Mouse (Mus musculus) embryonic fibroblast, embryonic 13.5 days (primary cell): Measurements from ENCODE around the gene Zkscan6.

Experiments
- CTCF ChIP-seq: IDR thresholded peaks from 2 replicates; pipeline ENCODE4 v1.5.1; 2011; ENCODE audit warnings: mild to moderate bottlenecking, control low read depth, low read length, moderate library complexity, borderline replicate concordance; ENCODE audit not compliant: insufficient read depth
- POLR2A ChIP-seq: IDR thresholded peaks from 2 replicates; pipeline ENCODE4 v1.6.1; 2011; ENCODE audit warnings: low read depth, mild to moderate bottlenecking, control low read depth, low read length, moderate library complexity

DNA sequence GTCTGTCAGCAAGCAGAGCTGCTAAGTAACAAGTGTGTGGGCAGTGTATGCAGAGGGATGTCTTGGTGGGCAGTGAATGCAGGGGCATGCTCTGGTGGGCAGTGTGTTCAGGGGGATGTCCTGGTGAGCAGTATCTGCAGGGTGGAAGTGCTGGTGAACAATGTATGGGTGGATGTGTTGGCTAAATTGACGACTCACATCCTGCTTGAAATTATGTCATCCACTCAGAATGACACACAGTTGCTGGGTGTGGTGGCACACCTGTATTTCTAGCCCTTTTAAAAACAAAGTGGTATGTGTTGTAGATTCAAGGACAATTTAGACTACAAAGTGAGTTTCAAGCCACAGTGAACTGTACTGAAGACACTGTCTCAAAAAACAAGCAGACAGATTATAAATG is 11.2 kb downstream of the Zkscan6 start:
- TF ChIP-seq CTCF (no peak), POLR2A (no peak)
